Mouse (Mus musculus) CH12.LX (cell line): ENCODE data around the gene Neurod2.

Experiments
- CTCF ChIP-seq, 2 experiments: IDR thresholded peaks in 1 of 2; conservative IDR thresholded peaks in 1 of 2; 2 replicates each; pipeline ENCODE4 v1.5.1; 2011 to 2012; ENCODE audit warnings: low read depth in 2 of 2, low read length in 2 of 2, improper control_type of control experiment in 1 of 2, inconsistent platforms in 1 of 2, mild to moderate bottlenecking in 1 of 2, moderate library complexity in 1 of 2
- EP300 ChIP-seq: IDR thresholded peaks from 2 replicates; pipeline ENCODE4 v1.6.1; 2011; ENCODE audit warnings: low read length, improper control_type of control experiment
- GABPA ChIP-seq: IDR thresholded peaks from 2 replicates; pipeline ENCODE4 v1.6.1; 2012; ENCODE audit warnings: low read depth, low read length, improper control_type of control experiment, inconsistent platforms; ENCODE audit not compliant: insufficient replicate concordance
- IRF4 ChIP-seq: IDR thresholded peaks from 2 replicates; pipeline ENCODE4 v1.6.1; 2014; ENCODE audit warnings: low read depth, mild to moderate bottlenecking, inconsistent platforms, low read length, improper control_type of control experiment
- MAFK ChIP-seq: IDR thresholded peaks from 2 replicates; pipeline ENCODE4 v1.6.1; 2011; ENCODE audit warnings: low read length, improper control_type of control experiment; ENCODE audit not compliant: insufficient replicate concordance
- MAZ ChIP-seq: IDR thresholded peaks from 2 replicates; pipeline ENCODE4 v1.6.1; 2012; ENCODE audit warnings: low read depth, mild to moderate bottlenecking, inconsistent platforms, low read length, improper control_type of control experiment, moderate library complexity
- POLR2A ChIP-seq: IDR thresholded peaks from 2 replicates; pipeline ENCODE4 v1.6.1; 2011; ENCODE audit warnings: low read depth, mild to moderate bottlenecking, improper control_type of control experiment, low read length
- ZMIZ1 ChIP-seq: IDR thresholded peaks from 2 replicates; pipeline ENCODE4 v1.6.1; 2012; ENCODE audit warnings: low read depth, mild to moderate bottlenecking, inconsistent platforms, low read length, improper control_type of control experiment
- ZNF384 ChIP-seq: IDR thresholded peaks from 2 replicates; pipeline ENCODE4 v1.6.1; 2012; ENCODE audit warnings: low read depth, low read length, improper control_type of control experiment, inconsistent platforms

DNA sequence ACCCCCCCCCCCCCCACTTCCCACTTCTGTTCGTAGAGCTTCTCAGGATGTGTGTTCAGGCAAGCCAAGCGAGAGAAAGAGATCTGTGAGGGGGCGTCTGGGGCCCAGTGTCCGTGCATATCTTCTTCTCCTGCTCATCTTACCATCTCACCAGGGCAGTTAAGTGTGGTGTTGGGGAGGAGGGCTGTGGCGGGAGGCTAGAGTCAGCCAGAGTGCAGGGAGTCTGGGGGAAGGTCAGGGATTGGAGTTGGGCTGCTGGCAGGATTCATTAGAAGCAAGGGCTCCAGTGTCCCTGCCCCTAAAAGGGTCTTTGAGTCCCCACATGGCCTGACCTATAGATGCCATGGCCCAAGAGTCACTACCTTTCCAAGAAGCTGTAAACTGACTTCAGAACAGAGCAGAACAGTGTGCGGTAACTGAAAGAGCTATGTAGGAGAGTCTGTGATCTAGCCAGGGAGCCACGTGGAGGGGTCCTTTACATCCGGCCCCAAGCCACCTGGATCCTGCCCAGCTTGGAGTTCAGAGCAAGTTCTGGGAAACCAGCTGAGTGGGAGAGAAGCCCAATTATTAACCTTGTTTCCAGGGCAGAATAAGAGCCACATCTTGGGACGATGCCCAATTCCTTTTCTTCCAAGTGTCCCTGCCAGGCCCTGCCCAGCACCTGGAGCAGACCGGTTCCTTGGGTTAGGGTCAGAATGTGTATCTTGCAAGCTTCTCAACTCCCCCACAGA is 6.1 kb downstream of the Neurod2 start:
- TF ChIP-seq IRF4 (no peak), EP300 (no peak), GABPA (no peak), POLR2A (no peak), MAFK (no peak), CTCF (conservative IDR thresholded peaks at IDR 0.05 in 1 of 2, IDR thresholded peaks at IDR 0.05 in 1 of 2; ENCODE audit: low read depth in 2 of 2, low read length in 2 of 2) (no peak), ZNF384 (no peak), ZMIZ1 (no peak), MAZ (no peak)
